Mouse (Mus musculus): Measurements from ENCODE around the gene Ticam1. TPM values are rescaled to one million over a fixed set of nuclear protein-coding genes. Genes with fewer than 3 reads are reported as not detected.

Gene Ticam1
- 10 to 100 TPM; 11.6 to 12.7 TPM for total RNA-seq (2021)

GRCm38 (mm10) chr17:56276643-56277566 is at the start of gene Ticam1:
Ticam1 (minus strand) TSS chr17:56276786.
- intact Hi-C loops (cut with DNase I): loop anchor here (1.0 to 2.0 kb wide), 2 partner anchors 13 to 20 kb away; partner anchors contain the start of gene Fem1a
- DNase-seq: peak; percentile 94 to 95

- intact Hi-C loops (cut with DNase I): no loop called here
- DNase-seq: peak; percentile 99
Measured at GRCm38 (mm10) chr17:56325450-56326152, 49.0 kb upstream of the Ticam1 start, which contains the start of gene Kdm4b. Kdm4b (plus strand) TSS chr17:56326062.

- DNase-seq: no peak
- intact Hi-C loops (cut with DNase I): loop anchor here (1.0 kb wide), 1 partner anchor 21 kb away; the partner anchor contains the start of gene Uhrf1
Measured at GRCm38 (mm10) chr17:56324419-56324818, 47.8 kb upstream of the Ticam1 start.

- intact Hi-C loops (cut with DNase I): no loop called here
- no peak for DNase-seq
Measured at GRCm38 (mm10) chr17:56309191-56309945, 32.8 kb upstream of the Ticam1 start.

- DNase-seq: no peak
- intact Hi-C loops (cut with DNase I): no loop called here
Measured at GRCm38 (mm10) chr17:56308088-56308487, 31.5 kb upstream of the Ticam1 start.

GRCm38 (mm10) chr17:56305826-56306225 is 29.2 kb upstream of the Ticam1 start:
- intact Hi-C loops (cut with DNase I): no loop called here
- DNase-seq: no peak

GRCm38 (mm10) chr17:56305156-56305555 is 28.6 kb upstream of the Ticam1 start:
- intact Hi-C loops (cut with DNase I): no loop called here
- DNase-seq: no peak

GRCm38 (mm10) chr17:56304718-56305117 is 28.1 kb upstream of the Ticam1 start:
- no peak for DNase-seq
- intact Hi-C loops (cut with DNase I): no loop called here

- intact Hi-C loops (cut with DNase I): loop anchor here (1.0 kb wide), 1 partner anchor 20 kb away; no protein-coding TSS in a partner anchor
- peak; percentile 98 for DNase-seq
Measured at GRCm38 (mm10) chr17:56303847-56304586, 27.4 kb upstream of the Ticam1 start.

- intact Hi-C loops (cut with DNase I): loop anchor here (1.0 kb wide), 1 partner anchor 21 kb away; no protein-coding TSS in a partner anchor
- DNase-seq: peak; percentile 84 to 86
Measured at GRCm38 (mm10) chr17:56303160-56303846, 26.7 kb upstream of the Ticam1 start, which contains the start of gene Uhrf1. Uhrf1 (plus strand) TSS chr17:56303321.

GRCm38 (mm10) chr17:56302363-56302996 is 25.9 kb upstream of the Ticam1 start:
- intact Hi-C loops (cut with DNase I): no loop called here
- no peak for DNase-seq

GRCm38 (mm10) chr17:56300186-56300585 is 23.6 kb upstream of the Ticam1 start, which contains the start of gene Arrdc5:
Arrdc5 (minus strand) TSS chr17:56300286.
- no peak for DNase-seq
- intact Hi-C loops (cut with DNase I): no loop called here

GRCm38 (mm10) chr17:56298238-56298637 is 21.7 kb upstream of the Ticam1 start:
- intact Hi-C loops (cut with DNase I): no loop called here
- DNase-seq: no peak

- intact Hi-C loops (cut with DNase I): no loop called here
- no peak for DNase-seq
Measured at GRCm38 (mm10) chr17:56296201-56296600, 19.6 kb upstream of the Ticam1 start.

- intact Hi-C loops (cut with DNase I): no loop called here
- DNase-seq: peak in 1 of 2 experiments; percentile 20
Measured at GRCm38 (mm10) chr17:56294241-56294640, 17.7 kb upstream of the Ticam1 start.

- intact Hi-C loops (cut with DNase I): loop anchor here (2.0 kb wide), 1 partner anchor 58 kb away; no protein-coding TSS in a partner anchor
Measured at GRCm38 (mm10) chr17:56293291-56293690, 16.7 kb upstream of the Ticam1 start.

GRCm38 (mm10) chr17:56292531-56293222 is 16.1 kb upstream of the Ticam1 start, which contains the start of gene Plin3:
Plin3 (minus strand) TSS chr17:56292873.
- DNase-seq: peak; percentile 24 to 60
- intact Hi-C loops (cut with DNase I): loop anchor here (2.0 kb wide), 1 partner anchor 58 kb away; no protein-coding TSS in a partner anchor

More at GRCm38 (mm10) chr17:56293291-56293690, 16.7 kb upstream of the Ticam1 start:
- DNase-seq: peak in 1 of 2 experiments; percentile 7

All from heart, postnatal 10 days (tissue).